Mouse (Mus musculus) heart, adult 2 months (tissue): Measurements from ENCODE around the gene 4930404N11Rik. TPM values are rescaled to one million over a fixed set of nuclear protein-coding genes. Genes with fewer than 3 reads are reported as not detected.

Experiments used
- DNase-seq, 2 experiments: peaks; one replicate each; pipeline ENCODE4 v3.0.0; 2021
- H3K27ac ChIP-seq: fragments of 200-600 bp; 2 replicates; pipeline ENCODE4 v1.8.1; 2022
- H3K27me3 ChIP-seq: fragments of 200-500 bp; 2 replicates; pipeline ENCODE4 v1.6.1; 2012; ENCODE audit warnings: mild to moderate bottlenecking, low read length, inconsistent platforms, mixed read lengths; ENCODE audit not compliant: control insufficient read depth, insufficient read depth
- H3K36me3 ChIP-seq: fragments of 200-500 bp; 2 replicates; pipeline ENCODE4 v1.6.1; 2012; ENCODE audit warnings: low read length, inconsistent platforms; ENCODE audit not compliant: control insufficient read depth, insufficient read depth
- H3K4me1 ChIP-seq: fragments of 200-500 bp; 2 replicates; pipeline ENCODE4 v1.6.1; 2011; ENCODE audit warnings: low read length; ENCODE audit not compliant: control insufficient read depth, insufficient read depth
- H3K4me3 ChIP-seq: fragments of 200-600 bp; 2 replicates; pipeline ENCODE4 v1.8.1; 2022
- H3K79me2 ChIP-seq: fragments of 200-500 bp; replicated peaks from 2 replicates; pipeline ENCODE4 v1.6.1; 2012; ENCODE audit warnings: mild to moderate bottlenecking, inconsistent platforms, low read length, moderate library complexity, mixed read lengths; ENCODE audit not compliant: control insufficient read depth, insufficient read depth
- H3K9ac ChIP-seq: fragments of 200-500 bp; 2 replicates; pipeline ENCODE4 v1.6.1; 2012; ENCODE audit warnings: low read depth, mild to moderate bottlenecking, control low read depth, inconsistent platforms, low read length, mixed read lengths
- CTCF ChIP-seq: fragments of 200-600 bp; IDR thresholded peaks from 2 replicates; pipeline ENCODE4 v1.8.1; 2022; ENCODE audit warnings: antibody characterized with exemption, mild to moderate bottlenecking, moderate library complexity
- EP300 ChIP-seq: fragments of 200-500 bp; IDR thresholded peaks from 2 replicates; pipeline ENCODE4 v1.6.1; 2011; ENCODE audit warnings: low read depth, low read length, control low read depth; ENCODE audit not compliant: insufficient read depth
- POLR2A ChIP-seq: fragments of 200-500 bp; IDR thresholded peaks from 2 replicates; pipeline ENCODE4 v1.6.1; 2011; ENCODE audit warnings: mild to moderate bottlenecking, low read depth, low read length, control low read depth; ENCODE audit not compliant: insufficient read depth
- WGBS: fragments of 180-500 bp; shearing (Covaris S2); methylation state at CpG from one replicate; pipeline ENCODE4 v1.1.7; 2018; 5-methylcytosine and 5-hydroxymethylcytosine counted together
- intact Hi-C: fragments of 180-260 bp; cut with DNase I; formaldehyde crosslinking; loops from one replicate; pipeline ENCODE4 v1.15.1; 2025
- polyA plus RNA-seq: library from polyadenylated mRNA; depleted of rRNA; stranded (reverse); fragments of >200 nt; gene quantifications from 2 replicates; pipeline ENCODE4 v1.2.3, GENCODE M21; 2012
- total RNA-seq, 2 experiments: library from RNA; stranded (reverse); gene quantifications; 2 replicates each; pipeline ENCODE4 v1.2.3; 2021

4930404N11Rik gene
- total and polyA plus RNA-seq, 3 experiments: 0.64 to 1.2 (median 1.1) TPM

DNA sequence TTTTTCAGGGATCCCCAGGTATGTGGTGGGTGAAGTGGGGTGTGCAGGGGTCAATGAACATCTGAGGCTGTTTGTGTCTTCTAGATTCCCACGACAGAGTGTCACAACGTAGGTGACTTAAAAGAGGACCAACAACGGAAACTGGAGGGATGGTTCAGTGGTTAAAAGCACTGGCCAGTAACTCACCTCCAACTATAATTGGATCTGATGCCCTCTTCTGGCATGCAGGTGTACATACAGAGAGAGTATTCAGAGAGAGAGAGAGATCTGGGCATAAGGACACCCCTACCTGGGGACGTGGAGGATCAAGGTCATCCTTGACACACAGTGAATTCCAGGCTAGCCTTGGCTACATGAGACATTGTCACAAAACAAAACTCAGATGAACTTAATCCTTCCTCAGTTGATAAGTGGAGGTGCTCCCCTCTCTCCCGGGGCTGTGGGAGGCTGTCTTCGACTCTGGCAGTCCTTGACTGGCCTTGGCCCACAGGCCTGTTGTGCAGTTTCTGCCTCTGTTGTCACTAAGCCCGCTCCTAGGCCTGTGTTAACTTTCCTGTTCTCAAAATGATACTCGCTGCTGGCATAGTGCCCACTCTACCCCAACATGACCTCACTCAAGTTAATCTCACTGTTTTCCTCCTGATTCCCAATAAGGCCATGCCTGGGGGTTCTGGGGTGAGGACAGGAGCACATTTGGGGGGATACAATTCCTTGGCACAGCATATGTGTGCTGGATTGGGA lies 21.0 kb downstream of the 4930404N11Rik start:
- intact Hi-C loops: no loop called here
- DNase-seq: no peak

GRCm38 (mm10) chr10:81342686-81343505 lies 22.7 kb downstream of the 4930404N11Rik start, which contains the start of gene Gipc3:
Gene Gipc3, minus strand, starts transcription at chr10:81343266.
- no peaks in the 10 kb centered on the region; the same call in 1 of the 2 replicates for H3K79me2 ChIP-seq
- peak; percentile 69 to 70 for DNase-seq
- intact Hi-C loops: loop anchor here (2.0 kb wide), 1 partner anchor 54 kb away; no protein-coding TSS in a partner anchor
- peak within 1 kb of the TSS; percentile 91 for H3K9ac ChIP-seq
- H3K27me3 ChIP-seq: 0 out of 2 replicates have a peak, but pooled peaks cover 2% of the 10 kb centered on the region
- TF ChIP-seq CTCF (no peak), EP300 (no peak), POLR2A (no peak)
- H3K4me1 ChIP-seq: peaks cover 7% of the 10 kb centered on the region
- no peaks in the 10 kb centered on the region for H3K36me3 ChIP-seq
- peak within 1 kb of the TSS; percentile 71 for H3K27ac ChIP-seq
- peak within 1 kb of the TSS; percentile 61 for H3K4me3 ChIP-seq
- 5% methylated on average over 66 of the region's 67 CpGs for WGBS

More for the DNA sequence above, 21.0 kb downstream of the 4930404N11Rik start:
- 0 out of 2 replicates have a peak, but pooled peaks cover 2% of the 10 kb centered on the region for H3K27me3 ChIP-seq
- H3K79me2 ChIP-seq: no peaks in the 10 kb centered on the region; the same call in 1 of the 2 replicates
- peaks cover 9% of the 10 kb centered on the region for H3K4me1 ChIP-seq
- 21% methylated on average over 8 of the region's 8 CpGs for WGBS
- TF ChIP-seq CTCF (peak; percentile 71), POLR2A (no peak), EP300 (no peak)
- H3K4me3 ChIP-seq: no peak overlapping the region
- H3K27ac ChIP-seq: no peak overlapping the region; the same call in 1 of the 2 replicates
- no peak overlapping the region for H3K9ac ChIP-seq
- no peaks in the 10 kb centered on the region for H3K36me3 ChIP-seq

- Histone ChIP-seq H3K79me2 (no peaks in the 10 kb centered on the region; the same call in 1 of the 2 replicates), H3K27me3 (0 out of 2 replicates have a peak, but pooled peaks cover 2% of the 10 kb centered on the region), H3K27ac (peak overlapping the region; percentile 11; the same call in 1 of the 2 replicates), H3K36me3 (no peaks in the 10 kb centered on the region), H3K4me1 (peaks cover 7% of the 10 kb centered on the region), H3K4me3 (no peak overlapping the region; the same call in 1 of the 2 replicates), H3K9ac (no peak overlapping the region)
- WGBS: 35% methylated on average over 16 of the region's 16 CpGs
- peak; percentile 73 to 85 for DNase-seq
- intact Hi-C loops: loop anchor here (1.0 kb wide), 1 partner anchor 21 kb away; no protein-coding TSS in a partner anchor
- TF ChIP-seq CTCF: peak; percentile 97
- 0 out of 2 replicates have a peak, but pooled peaks have one; percentile 18 for TF ChIP-seq EP300
- TF ChIP-seq POLR2A: no peak
These were observed 24.2 kb downstream of the 4930404N11Rik start for GRCm38 (mm10) chr10:81341333-81341949.

DNA sequence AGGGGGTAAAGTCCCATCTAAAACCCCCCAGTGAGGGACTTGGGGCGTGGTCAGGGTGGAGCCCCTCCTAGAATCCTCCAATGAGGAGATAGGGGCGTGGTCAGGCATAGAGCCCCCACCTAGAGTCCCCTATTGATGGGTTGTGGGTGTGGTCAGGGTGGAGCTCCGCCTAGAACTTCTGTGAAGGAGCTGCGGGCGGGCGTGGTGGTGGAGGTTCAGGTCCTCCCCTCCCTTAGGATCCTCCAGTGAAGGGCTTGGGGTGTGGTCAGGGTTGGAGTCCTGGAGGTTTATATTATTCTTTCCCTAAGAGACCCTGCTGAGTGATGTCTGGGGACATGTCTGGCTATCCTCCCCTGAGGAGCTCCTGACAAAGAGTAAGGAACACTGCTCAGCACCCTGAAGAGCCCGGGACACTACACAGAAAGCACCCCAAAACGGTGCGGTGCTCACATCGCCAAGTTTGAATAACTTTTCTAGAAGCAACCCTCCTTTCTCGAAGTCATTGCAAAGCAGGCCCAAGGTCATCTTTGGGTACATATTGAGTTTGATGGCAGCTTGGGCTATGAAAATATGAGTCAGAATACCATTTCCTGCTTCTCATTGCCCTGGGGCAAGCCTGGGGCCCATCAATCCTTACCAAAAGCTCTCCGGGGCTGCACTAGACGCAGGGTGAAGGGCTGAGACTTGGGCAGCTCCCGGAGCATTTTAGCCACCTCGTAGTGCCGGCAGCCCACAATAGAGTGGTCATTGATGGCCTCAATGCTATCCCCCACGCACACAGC lies 24.9 kb downstream of the 4930404N11Rik start:
- Histone ChIP-seq H3K36me3 (no peaks in the 10 kb centered on the region), H3K27ac (no peak overlapping the region), H3K79me2 (no peaks in the 10 kb centered on the region; the same call in 1 of the 2 replicates), H3K4me1 (peaks cover 7% of the 10 kb centered on the region), H3K9ac (no peak overlapping the region), H3K27me3 (0 out of 2 replicates have a peak, but pooled peaks cover 2% of the 10 kb centered on the region), H3K4me3 (no peak overlapping the region)
- no peak for DNase-seq
- intact Hi-C loops: loop anchor here (1.0 kb wide), 1 partner anchor 20 kb away; no protein-coding TSS in a partner anchor
- 59% methylated on average over 17 of the region's 17 CpGs for WGBS
- TF ChIP-seq CTCF (no peak), POLR2A (no peak), EP300 (no peak)

DNA sequence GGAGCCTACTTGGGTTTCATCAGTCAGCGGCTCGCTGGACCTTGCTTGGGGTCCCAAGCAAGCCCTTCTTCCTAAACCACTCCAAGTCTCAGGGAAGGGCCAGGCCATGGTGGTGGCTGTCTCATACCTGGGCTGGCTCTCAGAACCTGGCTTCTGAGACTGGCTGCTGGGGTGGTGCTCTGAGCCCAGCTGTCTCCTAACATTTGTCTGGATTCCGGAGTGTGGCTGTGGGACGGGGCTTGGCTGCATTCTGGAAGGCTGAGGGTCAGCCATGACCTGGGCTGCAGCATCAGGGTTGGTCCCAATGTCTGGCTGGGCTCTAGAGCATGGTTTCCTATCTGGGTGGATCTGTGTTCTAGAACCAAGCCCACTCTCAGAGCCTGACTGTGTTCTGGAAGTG lies 29.1 kb downstream of the 4930404N11Rik start:
- peaks cover 3% of the 10 kb centered on the region for H3K4me1 ChIP-seq
- TF ChIP-seq EP300 (no peak), CTCF (no peak), POLR2A (no peak)
- intact Hi-C loops: no loop called here
- 90% methylated on average over 4 of the region's 4 CpGs for WGBS
- no peak overlapping the region for H3K4me3 ChIP-seq
- DNase-seq: no peak
- no peaks in the 10 kb centered on the region for H3K27me3 ChIP-seq
- H3K27ac ChIP-seq: no peak overlapping the region
- no peak overlapping the region for H3K9ac ChIP-seq
- H3K36me3 ChIP-seq: no peaks in the 10 kb centered on the region
- no peaks in the 10 kb centered on the region for H3K79me2 ChIP-seq
